Mouse (Mus musculus) bone marrow, adult 2 months (tissue): ENCODE results near the gene Oxct1. TPM values are rescaled to one million over a fixed set of nuclear protein-coding genes. Genes with fewer than 3 reads are reported as not detected.
A peak's percentile ranks its signal among the peaks of the same experiment; 100 is the strongest.

Experiments used
- H3K27ac ChIP-seq: fragments of 200-500 bp; 2 replicates; pipeline ENCODE4 v1.5.1; 2012; ENCODE audit warnings: low read depth, mild to moderate bottlenecking, control low read depth, inconsistent platforms, low read length; ENCODE audit not compliant: control insufficient read depth, poor library complexity, insufficient read depth
- H3K4me1 ChIP-seq: fragments of 200-500 bp; 2 replicates; pipeline ENCODE4 v1.6.1; 2011; ENCODE audit warnings: low read length; ENCODE audit not compliant: control insufficient read depth, insufficient read depth
- H3K4me3 ChIP-seq: fragments of 200-500 bp; replicated peaks from 2 replicates; pipeline ENCODE3; 2011; ENCODE audit warnings: mild to moderate bottlenecking, low read depth, low read length, control low read depth; ENCODE audit not compliant: control insufficient read depth
- CTCF ChIP-seq: fragments of 200-500 bp; IDR thresholded peaks from 2 replicates; pipeline ENCODE4 v1.5.1; 2011; ENCODE audit warnings: low read length, control low read depth; ENCODE audit not compliant: control insufficient read depth, insufficient read depth
- POLR2A ChIP-seq: fragments of 200-500 bp; IDR thresholded peaks from 2 replicates; pipeline ENCODE4 v1.6.1; 2011; ENCODE audit warnings: low read depth, mild to moderate bottlenecking, control low read depth, low read length, borderline replicate concordance; ENCODE audit not compliant: control insufficient read depth
- WGBS: fragments of 180-500 bp; shearing (Covaris S2); methylation state at CpG from one replicate; pipeline ENCODE4 v1.1.7; 2018; 5-methylcytosine and 5-hydroxymethylcytosine counted together
- polyA plus RNA-seq: library from polyadenylated mRNA; stranded (reverse); fragments of >200 nt; gene quantifications from 2 replicates; pipeline ENCODE4 v1.2.4, GENCODE M21; 2011; ENCODE audit warnings: low replicate concordance; ENCODE audit not compliant: missing spikeins, insufficient read depth, insufficient read length

Gene Oxct1
- 12.6 and 31.6 TPM in 2 replicates for polyA plus RNA-seq

DNA sequence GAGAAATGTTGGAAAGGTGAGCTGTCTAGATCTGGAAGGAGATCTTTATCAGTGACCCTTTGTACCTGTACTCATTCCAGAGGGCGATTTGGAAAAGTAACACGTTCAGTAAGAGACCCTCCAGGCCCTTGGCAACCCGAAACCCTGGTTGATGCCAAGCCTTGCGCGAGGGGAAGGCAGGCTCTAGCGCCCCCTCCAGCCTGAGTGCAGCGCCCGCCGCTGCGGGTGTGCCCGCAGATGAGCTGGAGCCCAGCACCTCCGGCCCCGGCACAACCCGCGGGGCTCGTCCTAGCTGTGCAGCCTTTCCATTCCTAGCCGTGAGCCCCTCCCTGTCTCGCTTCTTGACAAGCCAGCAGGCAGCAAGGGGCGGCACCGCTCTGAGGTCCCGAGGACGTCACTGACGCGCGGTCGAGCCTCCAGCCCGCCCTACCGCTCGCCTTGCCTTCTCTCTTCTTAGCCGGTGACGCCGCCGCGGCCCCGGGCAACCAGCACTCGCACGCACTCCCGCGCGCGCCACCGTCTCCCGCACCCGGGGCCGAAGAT is at the start of gene Oxct1:
Oxct1 (plus strand) TSS at position 153 of the 543 bp plus-strand sequence.
- WGBS = under 1% methylated on average over 45 of the region's 45 CpGs
- H3K27ac ChIP-seq = peak within 1 kb of the TSS; percentile 87
- peak within 1 kb of the TSS; percentile 75 for H3K4me3 ChIP-seq
- no peaks in the 10 kb centered on the region; the same call in 1 of the 2 replicates for H3K4me1 ChIP-seq
- TF ChIP-seq POLR2A = peak; percentile 60; the same call in 1 of the 2 replicates
- TF ChIP-seq CTCF = peak; percentile 49

DNA sequence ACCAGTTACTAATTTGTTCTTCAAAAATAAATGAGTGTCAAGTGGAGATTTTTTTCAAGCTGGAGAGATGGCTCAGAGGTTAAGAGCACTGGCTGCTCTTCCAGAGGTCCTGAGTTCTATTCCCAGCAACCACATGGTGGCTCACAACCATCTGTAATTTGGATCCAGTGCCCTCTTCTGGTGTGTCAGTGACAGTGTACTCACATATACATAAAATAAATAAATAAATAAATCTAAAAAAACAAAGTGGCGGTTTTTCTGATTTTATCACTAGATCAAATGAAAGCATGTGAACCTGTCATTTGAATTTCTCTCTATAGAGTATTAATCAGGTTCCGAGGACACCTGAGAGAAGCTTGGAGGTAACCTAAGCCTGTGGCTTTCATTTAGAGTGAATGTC is 47.9 kb upstream of the Oxct1 start:
- Histone ChIP-seq H3K4me3 (no peak overlapping the region), H3K27ac (no peak overlapping the region), H3K4me1 (no peaks in the 10 kb centered on the region; the same call in 1 of the 2 replicates)
- TF ChIP-seq CTCF (no peak), POLR2A (no peak)
- WGBS = 82% methylated on average over 2 of the region's 2 CpGs

DNA sequence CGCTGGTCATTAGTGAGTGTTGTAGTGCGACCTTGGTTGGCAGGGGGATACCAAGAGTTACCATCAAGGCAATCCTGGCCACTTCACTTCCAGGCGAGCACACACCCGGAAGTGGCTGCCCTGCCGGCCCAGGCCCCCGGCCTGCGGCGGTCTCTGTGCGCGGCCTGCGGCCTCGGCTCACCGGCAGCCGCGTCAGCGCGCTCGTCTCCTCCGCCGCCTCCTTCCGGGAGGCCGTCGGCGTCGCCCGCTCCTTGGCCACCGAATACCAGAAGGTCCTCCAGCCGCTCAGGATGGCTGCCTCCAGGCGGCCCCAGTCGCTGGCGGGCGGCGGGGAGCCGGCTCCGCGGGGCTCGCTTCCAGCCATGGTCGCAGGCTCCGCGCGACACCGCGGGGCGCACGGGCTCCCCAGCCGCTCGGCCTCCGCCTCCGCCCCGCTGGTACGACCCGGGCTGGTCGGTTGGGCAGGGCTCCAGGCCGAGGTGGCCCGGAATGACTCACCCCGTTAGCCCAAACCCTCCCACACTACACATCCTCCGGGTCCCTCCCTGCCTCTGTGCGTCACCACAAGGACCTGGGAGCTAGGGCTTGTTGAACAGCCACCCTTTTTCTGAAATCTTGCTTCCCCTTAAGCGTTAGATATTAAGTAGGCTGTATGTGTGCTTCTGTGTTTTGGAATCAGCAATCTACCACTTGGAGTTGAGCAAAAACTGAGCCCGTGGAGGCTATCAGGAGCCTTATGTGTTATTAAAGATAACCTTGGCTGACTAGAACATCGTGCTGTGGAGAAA is 46.9 kb upstream of the Oxct1 start, which contains the start of gene Fbxo4:
Fbxo4 (minus strand) TSS at position 513 of the 788 bp plus-strand sequence.
- under 1% methylated on average over 61 of the region's 61 CpGs for WGBS
- TF ChIP-seq CTCF (no peak), POLR2A (peak; percentile 65; the same call in 1 of the 2 replicates)
- Histone ChIP-seq H3K4me1 (no peaks in the 10 kb centered on the region; the same call in 1 of the 2 replicates), H3K27ac (peak within 1 kb of the TSS; percentile 99), H3K4me3 (peak within 1 kb of the TSS; percentile 78)

DNA sequence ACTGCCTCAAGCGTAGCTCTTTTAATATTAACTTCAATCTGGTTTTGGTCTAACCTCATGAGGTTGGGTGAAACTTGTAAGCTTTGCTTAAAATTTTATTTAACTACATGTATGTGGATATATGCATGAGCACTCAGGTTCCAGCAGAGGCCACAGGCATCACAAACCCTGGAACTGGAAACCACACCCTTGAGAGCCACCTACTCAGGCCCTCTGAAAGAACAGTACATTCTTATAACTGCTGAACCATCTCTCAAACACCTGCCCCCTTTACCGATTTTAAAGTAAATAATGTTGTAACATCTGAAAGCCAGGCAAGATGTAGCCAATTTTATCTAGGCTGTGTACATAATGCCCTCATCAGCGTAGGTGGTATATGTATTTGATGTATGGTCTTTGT is 46.3 kb upstream of the Oxct1 start:
- WGBS = 61% methylated on average over 3 of the region's 3 CpGs
- Histone ChIP-seq H3K27ac (peak overlapping the region; percentile 99; the same call in 1 of the 2 replicates), H3K4me3 (no peak overlapping the region), H3K4me1 (no peaks in the 10 kb centered on the region; the same call in 1 of the 2 replicates)
- no peak for TF ChIP-seq POLR2A
- TF ChIP-seq CTCF = no peak

DNA sequence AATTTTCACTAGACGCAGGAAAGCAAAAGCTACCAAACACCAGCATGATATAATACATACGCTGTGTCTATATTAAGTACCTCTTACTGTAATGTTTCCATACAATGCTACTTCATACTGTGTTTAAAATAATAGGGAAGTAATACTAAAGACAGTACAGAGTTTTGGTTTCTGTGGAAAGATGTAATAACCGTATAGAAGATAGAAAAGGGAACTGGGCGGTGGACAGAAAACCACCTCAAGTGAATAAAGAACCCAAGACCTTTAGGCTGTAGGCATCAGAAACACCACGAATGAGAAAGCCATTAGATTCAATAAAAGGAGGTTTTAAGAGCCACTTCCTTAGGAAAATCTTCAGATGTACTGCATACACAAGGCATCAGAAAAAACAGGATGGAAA is 43.5 kb upstream of the Oxct1 start:
- WGBS = 32% methylated on average over 5 of the region's 5 CpGs
- H3K4me3 ChIP-seq = no peak overlapping the region
- no peaks in the 10 kb centered on the region; the same call in 1 of the 2 replicates for H3K4me1 ChIP-seq
- TF ChIP-seq POLR2A = no peak
- TF ChIP-seq CTCF = no peak
- H3K27ac ChIP-seq = no peak overlapping the region

DNA sequence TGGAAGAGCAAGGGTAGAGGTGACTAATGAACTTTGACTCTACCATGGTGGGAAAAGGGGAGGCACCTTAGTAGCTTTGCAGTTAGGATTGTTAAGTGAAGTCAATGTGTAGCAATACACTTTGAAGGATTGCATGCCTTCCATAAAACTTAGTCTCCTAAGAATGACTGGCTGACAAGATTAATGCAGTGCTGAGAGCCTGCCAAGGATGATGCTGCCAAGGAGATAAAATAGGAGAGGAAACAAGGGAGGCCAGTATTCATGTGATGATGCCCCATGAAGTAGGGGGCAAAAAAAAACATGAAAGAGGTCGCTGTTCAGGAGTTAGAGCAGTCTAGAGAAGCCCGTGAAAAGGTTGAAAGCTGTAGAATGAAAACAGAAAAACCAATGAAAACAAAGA is 41.3 kb upstream of the Oxct1 start:
- H3K27ac ChIP-seq = no peak overlapping the region
- 95% methylated on average over 2 of the region's 2 CpGs for WGBS
- no peak for TF ChIP-seq CTCF
- TF ChIP-seq POLR2A = no peak
- H3K4me1 ChIP-seq = no peaks in the 10 kb centered on the region; the same call in 1 of the 2 replicates
- no peak overlapping the region for H3K4me3 ChIP-seq

DNA sequence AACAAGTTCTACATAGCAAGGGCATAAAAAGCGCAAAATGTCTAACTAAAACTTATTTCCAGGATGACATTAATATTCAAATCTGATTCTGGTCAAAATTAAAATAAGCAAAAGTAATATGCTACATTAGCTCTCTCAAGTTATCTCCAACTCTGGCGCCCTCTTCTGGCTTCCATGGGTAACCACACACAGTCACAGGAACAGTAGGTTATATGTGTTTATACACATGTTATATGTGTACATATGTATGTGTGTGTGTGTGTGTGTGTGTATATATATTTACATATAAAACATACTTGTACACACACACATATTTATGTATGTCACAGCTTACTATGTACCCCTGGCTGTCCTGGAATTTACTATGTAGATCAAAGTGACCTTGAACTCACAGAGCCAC is 38.2 kb upstream of the Oxct1 start:
- H3K27ac ChIP-seq = no peak overlapping the region
- WGBS = 60% methylated on average over 2 of the region's 2 CpGs
- TF ChIP-seq POLR2A = no peak
- no peak for TF ChIP-seq CTCF
- no peak overlapping the region for H3K4me3 ChIP-seq
- H3K4me1 ChIP-seq = no peaks in the 10 kb centered on the region; the same call in 1 of the 2 replicates

DNA sequence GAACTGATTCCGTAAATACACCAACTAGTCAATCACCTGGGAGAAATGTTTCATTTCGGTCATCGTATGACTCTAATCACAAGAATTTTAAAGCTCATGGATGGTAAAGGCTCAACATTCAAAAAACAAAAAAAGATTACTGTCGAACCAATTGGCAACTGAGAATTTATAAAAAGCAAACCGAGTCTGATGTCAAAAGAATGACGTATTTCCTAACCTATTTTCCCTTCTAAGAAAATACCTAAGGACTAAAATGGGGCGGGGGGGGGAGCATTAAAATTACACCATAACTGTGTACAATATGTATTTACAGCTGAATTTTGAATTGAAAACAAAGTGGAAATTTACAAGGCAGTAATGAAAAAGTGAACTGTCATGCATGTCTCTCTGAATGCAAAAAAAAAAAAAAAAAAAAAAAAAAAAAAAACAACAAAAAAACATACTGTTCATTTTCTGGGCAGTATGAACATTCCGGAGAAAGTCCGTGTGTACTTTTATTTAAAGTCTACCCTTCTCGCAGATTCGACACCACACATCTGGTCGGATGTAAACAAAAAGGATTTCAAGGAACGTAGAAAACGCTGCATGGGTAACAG is 31.2 kb upstream of the Oxct1 start:
- Histone ChIP-seq H3K4me1 (no peaks in the 10 kb centered on the region; the same call in 1 of the 2 replicates), H3K27ac (peak overlapping the region; percentile 96), H3K4me3 (peak overlapping the region; percentile 80)
- no peak for TF ChIP-seq CTCF
- TF ChIP-seq POLR2A = no peak
- WGBS = 16% methylated on average over 14 of the region's 14 CpGs
